Mouse (Mus musculus) thymus, adult 2 months (tissue): ENCODE measurements around the gene Psrc1.

Experiments used
- CTCF ChIP-seq: fragments of 200-500 bp; IDR thresholded peaks from 2 replicates; pipeline ENCODE4 v1.5.1; 2012; ENCODE audit warnings: mild to moderate bottlenecking, control low read depth, low read length, moderate library complexity, borderline replicate concordance; ENCODE audit not compliant: control insufficient read depth, poor library complexity, insufficient read depth; ENCODE audit errors: extremely low read depth
- POLR2A ChIP-seq: fragments of 200-500 bp; IDR thresholded peaks from 2 replicates; pipeline ENCODE4 v1.6.1; 2012; ENCODE audit warnings: mild to moderate bottlenecking, low read length, control low read depth, moderate library complexity; ENCODE audit not compliant: control insufficient read depth, poor library complexity, insufficient read depth; ENCODE audit errors: extremely low read depth

- TF ChIP-seq POLR2A (no peak), CTCF (no peak)
Observed at GRCm38 (mm10) chr3:108367173-108367572, 16.5 kb upstream of the Psrc1 start.
